Mouse (Mus musculus) stomach, embryonic 15.5 days (tissue): ENCODE data around the gene Prpf3. TPM values are rescaled to one million over a fixed set of nuclear protein-coding genes. Genes with fewer than 3 reads are reported as not detected.
"Not testable (repeated sequence)": the region's sequence is repeated elsewhere in the genome, so short reads cannot be mapped to it uniquely, and the experiment has no call there.

ENCODE experiments used
- ATAC-seq: fragments of 200-750 bp; cut with Nextera tagmentation; 2 replicates; pipeline ENCODE4 v1.8.0; 2017; ENCODE audit warnings: low read depth, moderate number of reproducible peaks, moderate TSS enrichment; ENCODE audit not compliant: insufficient read depth, low FRiP score
- H3K27ac ChIP-seq: fragments of 300-500 bp; sonication (generic); 2 replicates; pipeline ENCODE4 v1.5.1; 2015; ENCODE audit warnings: mild to moderate bottlenecking, inconsistent platforms
- H3K27me3 ChIP-seq: fragments of 300-500 bp; sonication (generic); replicated peaks from 2 replicates; pipeline ENCODE4 v1.6.1; 2015; ENCODE audit warnings: inconsistent platforms
- H3K36me3 ChIP-seq: fragments of 300-500 bp; sonication (generic); 2 replicates; pipeline ENCODE4 v1.6.1; 2015; ENCODE audit warnings: inconsistent platforms
- H3K4me1 ChIP-seq: fragments of 300-500 bp; sonication (generic); 2 replicates; pipeline ENCODE4 v1.6.1; 2015; ENCODE audit warnings: inconsistent platforms
- H3K4me2 ChIP-seq: fragments of 300-500 bp; sonication (generic); 2 replicates; pipeline ENCODE4 v1.6.1; 2015; ENCODE audit warnings: mild to moderate bottlenecking, inconsistent platforms
- H3K4me3 ChIP-seq: fragments of 300-500 bp; sonication (generic); replicated peaks from 2 replicates; pipeline ENCODE4 v1.5.1; 2015; ENCODE audit warnings: inconsistent platforms
- H3K9ac ChIP-seq: fragments of 300-500 bp; sonication (generic); 2 replicates; pipeline ENCODE4 v1.6.1; 2015; ENCODE audit warnings: inconsistent platforms
- H3K9me3 ChIP-seq: fragments of 300-500 bp; sonication (generic); 2 replicates; pipeline ENCODE4 v1.6.1; 2016; ENCODE audit warnings: inconsistent platforms
- WGBS: fragments of 180-500 bp; shearing (Covaris S2); methylation state at CpG from one replicate; pipeline ENCODE4 v1.1.7; 2015; 5-methylcytosine and 5-hydroxymethylcytosine counted together
- polyA plus RNA-seq: library from polyadenylated mRNA; unstranded; fragments of >200 nt; fragmentation: Nextera tagmentation; extraction: Ambion mirVana; gene quantifications from 2 replicates; pipeline ENCODE4 v1.2.1, GENCODE M21; 2015

Prpf3 gene
- polyA plus RNA-seq, 1 experiment from 2014 or later: 44.7 TPM

DNA sequence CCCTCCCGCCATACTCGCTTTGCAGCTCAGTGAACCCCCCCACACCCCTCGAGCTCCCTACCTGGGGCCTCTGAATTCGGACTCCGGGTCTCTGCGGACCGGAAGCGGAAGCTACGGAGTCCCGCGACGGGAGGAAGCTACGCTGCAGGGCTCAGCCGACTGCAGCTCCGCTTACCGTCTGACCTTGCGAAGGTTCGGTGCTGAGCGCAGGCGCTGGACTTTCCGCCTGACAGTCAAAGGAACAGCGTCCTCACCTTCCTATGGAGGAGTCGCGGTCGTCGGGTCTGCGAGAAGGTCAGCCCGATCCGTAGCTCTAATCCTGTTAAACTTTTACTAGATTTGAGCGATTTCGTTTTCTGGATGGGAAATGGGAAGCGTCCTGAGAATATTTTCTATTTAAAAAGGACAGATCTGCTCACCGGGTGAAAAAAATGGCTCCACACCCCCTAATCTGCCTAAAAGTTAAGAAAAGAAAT lies 15.7 kb upstream of the Prpf3 start, which contains the start of gene Mrps21:
Mrps21 (minus strand) TSS at position 128 of the 476 bp plus-strand sequence.
- WGBS: under 1% methylated on average over 33 of the region's 33 CpGs
- Histone ChIP-seq H3K27me3 (no peaks in the 10 kb centered on the region), H3K4me1 (peaks cover 6% of the 10 kb centered on the region; the same call in 1 of the 2 replicates), H3K4me2 (peak within 1 kb of the TSS; percentile 61), H3K36me3 (peaks cover 6% of the 10 kb centered on the region; the same call in 1 of the 2 replicates), H3K27ac (peak within 1 kb of the TSS; percentile 90), H3K9me3 (no peaks in the 10 kb centered on the region), H3K9ac (peak within 1 kb of the TSS; percentile 69), H3K4me3 (peak within 1 kb of the TSS; percentile 70)
- ATAC-seq: peak; percentile 96

DNA sequence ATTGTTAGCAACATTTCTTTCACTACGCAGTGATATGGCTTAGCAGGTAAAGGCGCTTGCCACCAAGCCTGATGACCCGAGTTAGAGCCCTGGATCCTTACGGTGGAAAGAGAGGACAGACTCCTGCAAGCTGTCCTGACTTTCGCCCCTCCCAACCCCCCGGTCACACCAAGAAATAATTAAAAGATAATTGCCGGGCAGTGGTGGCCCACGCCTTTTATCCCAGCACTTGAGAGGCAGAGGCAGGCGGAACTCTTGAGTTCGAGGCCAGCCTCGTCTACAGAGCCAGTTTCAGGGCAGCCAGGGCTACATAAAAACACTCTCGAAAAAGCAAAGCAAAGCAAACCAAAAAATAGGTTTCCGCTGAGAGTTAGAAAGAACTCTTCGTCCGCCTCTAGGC lies 15.3 kb upstream of the Prpf3 start:
- 0 out of 2 replicates have a peak, but pooled peaks have one; percentile 11 for ATAC-seq
- Histone ChIP-seq H3K36me3 (peaks cover 6% of the 10 kb centered on the region; the same call in 1 of the 2 replicates), H3K4me1 (peaks cover 6% of the 10 kb centered on the region; the same call in 1 of the 2 replicates), H3K27ac (peak overlapping the region; percentile 90), H3K9ac (peak overlapping the region; percentile 69), H3K4me2 (peak overlapping the region; percentile 61), H3K9me3 (no peaks in the 10 kb centered on the region), H3K27me3 (no peaks in the 10 kb centered on the region), H3K4me3 (peak overlapping the region; percentile 70)
- WGBS: 4% methylated on average over 15 of the region's 15 CpGs

GRCm38 (mm10) chr3:95867408-95867807 lies 11.7 kb upstream of the Prpf3 start:
- Histone ChIP-seq H3K9ac (no peak overlapping the region), H3K4me3 (no peak overlapping the region), H3K4me2 (no peak overlapping the region), H3K27me3 (no peaks in the 10 kb centered on the region), H3K4me1 (peaks cover 5% of the 10 kb centered on the region; the same call in 1 of the 2 replicates), H3K36me3 (peaks cover 6% of the 10 kb centered on the region; the same call in 1 of the 2 replicates), H3K27ac (no peak overlapping the region), H3K9me3 (no peaks in the 10 kb centered on the region)
- no peak for ATAC-seq
- 92% methylated on average over 2 of the region's 2 CpGs for WGBS

GRCm38 (mm10) chr3:95866071-95866470 lies 10.4 kb upstream of the Prpf3 start:
- no peak overlapping the region for H3K4me3 ChIP-seq
- no peak overlapping the region for H3K9ac ChIP-seq
- no peaks in the 10 kb centered on the region for H3K27me3 ChIP-seq
- peaks cover 6% of the 10 kb centered on the region; the same call in 1 of the 2 replicates for H3K36me3 ChIP-seq
- no peak overlapping the region for H3K4me2 ChIP-seq
- no peak overlapping the region for H3K27ac ChIP-seq
- ATAC-seq: no peak
- H3K4me1 ChIP-seq: no peaks in the 10 kb centered on the region
- WGBS: 85% methylated on average over 5 of the region's 5 CpGs
- no peaks in the 10 kb centered on the region for H3K9me3 ChIP-seq

DNA sequence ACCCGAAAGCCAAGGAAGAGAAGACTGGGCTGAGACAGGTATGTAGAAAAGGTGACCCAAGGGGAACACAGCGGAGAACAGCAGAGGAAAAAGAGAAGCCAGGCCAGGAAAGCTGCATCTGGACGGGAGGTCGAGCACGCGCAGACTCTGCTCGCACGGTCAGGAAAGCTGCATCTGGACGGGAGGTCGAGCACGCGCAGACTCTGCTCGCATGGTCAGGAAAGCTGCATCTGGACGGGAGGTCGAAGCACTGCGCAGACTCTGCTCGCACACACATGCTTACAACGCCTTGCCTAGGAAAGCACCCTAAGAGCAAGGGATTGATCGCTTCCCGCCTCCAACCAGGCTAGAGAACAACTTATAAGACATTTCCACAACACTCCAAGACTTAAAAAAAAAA lies 9.9 kb upstream of the Prpf3 start:
- no peak overlapping the region for H3K4me3 ChIP-seq
- H3K27me3 ChIP-seq: no peaks in the 10 kb centered on the region
- no peak overlapping the region for H3K4me2 ChIP-seq
- 95% methylated on average over 20 of the region's 20 CpGs for WGBS
- H3K27ac ChIP-seq: no peak overlapping the region
- no peaks in the 10 kb centered on the region for H3K9me3 ChIP-seq
- no peaks in the 10 kb centered on the region for H3K4me1 ChIP-seq
- H3K36me3 ChIP-seq: peaks cover 6% of the 10 kb centered on the region; the same call in 1 of the 2 replicates
- no peak overlapping the region for H3K9ac ChIP-seq
- ATAC-seq: no peak

GRCm38 (mm10) chr3:95865050-95865449 lies 9.4 kb upstream of the Prpf3 start:
- Histone ChIP-seq H3K9me3 (no peaks in the 10 kb centered on the region), H3K27me3 (no peaks in the 10 kb centered on the region), H3K36me3 (peaks cover 6% of the 10 kb centered on the region; the same call in 1 of the 2 replicates), H3K4me2 (no peak overlapping the region), H3K27ac (no peak overlapping the region), H3K9ac (no peak overlapping the region), H3K4me1 (no peaks in the 10 kb centered on the region), H3K4me3 (no peak overlapping the region)
- 76% methylated on average over 5 of the region's 5 CpGs for WGBS
- no peak for ATAC-seq

- no peaks in the 10 kb centered on the region; the same call in 1 of the 2 replicates for H3K36me3 ChIP-seq
- H3K4me2 ChIP-seq: no peak overlapping the region
- no peaks in the 10 kb centered on the region for H3K27me3 ChIP-seq
- no peak overlapping the region for H3K27ac ChIP-seq
- no peaks in the 10 kb centered on the region for H3K9me3 ChIP-seq
- 68% methylated on average over 7 of the region's 7 CpGs for WGBS
- no peaks in the 10 kb centered on the region for H3K4me1 ChIP-seq
- no peak overlapping the region for H3K4me3 ChIP-seq
- no peak for ATAC-seq
- no peak overlapping the region for H3K9ac ChIP-seq
These were observed 7.9 kb upstream of the Prpf3 start for GRCm38 (mm10) chr3:95863578-95863977.

DNA sequence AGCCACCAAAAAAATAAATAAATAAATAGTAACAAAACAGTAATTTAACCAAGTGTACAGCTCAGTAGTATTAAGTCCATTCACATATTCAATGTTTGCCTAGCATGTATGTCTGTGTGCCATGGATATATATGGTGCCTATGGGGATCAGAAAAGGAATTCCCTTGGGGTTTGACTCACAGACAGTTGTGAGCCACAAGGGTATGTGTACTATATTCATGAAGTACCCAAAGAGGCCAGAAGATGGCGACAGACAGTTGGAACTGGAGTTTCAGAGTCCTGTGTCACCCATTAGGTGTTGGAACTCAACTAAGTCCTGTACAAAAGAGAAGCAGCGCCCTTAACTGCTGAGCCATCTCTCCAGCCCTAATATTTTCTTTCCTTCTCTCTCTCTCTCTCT lies 6.1 kb upstream of the Prpf3 start:
- Histone ChIP-seq H3K9me3 (no peaks in the 10 kb centered on the region), H3K27me3 (no peaks in the 10 kb centered on the region), H3K4me1 (no peaks in the 10 kb centered on the region), H3K4me3 (no peak overlapping the region), H3K27ac (no peak overlapping the region), H3K4me2 (no peak overlapping the region), H3K9ac (no peak overlapping the region), H3K36me3 (no peaks in the 10 kb centered on the region)
- 47% methylated on average over 2 of the region's 2 CpGs for WGBS
- peak; percentile 68; the same call in 1 of the 2 replicates for ATAC-seq

GRCm38 (mm10) chr3:95861216-95861615 lies 5.5 kb upstream of the Prpf3 start:
- H3K4me2 ChIP-seq: no peak overlapping the region
- H3K9ac ChIP-seq: no peak overlapping the region
- H3K4me3 ChIP-seq: no peak overlapping the region
- H3K4me1 ChIP-seq: no peaks in the 10 kb centered on the region
- ATAC-seq: no peak
- H3K27ac ChIP-seq: no peak overlapping the region
- no peaks in the 10 kb centered on the region for H3K9me3 ChIP-seq
- no peaks in the 10 kb centered on the region for H3K27me3 ChIP-seq
- no peaks in the 10 kb centered on the region for H3K36me3 ChIP-seq
- 75% methylated on average over 10 of the region's 10 CpGs for WGBS

GRCm38 (mm10) chr3:95860323-95860722 lies 4.6 kb upstream of the Prpf3 start:
- 65% methylated on average over 3 of the region's 3 CpGs for WGBS
- H3K27ac ChIP-seq: no peak overlapping the region
- no peaks in the 10 kb centered on the region for H3K4me1 ChIP-seq
- H3K4me3 ChIP-seq: no peak overlapping the region
- no peak overlapping the region for H3K4me2 ChIP-seq
- H3K27me3 ChIP-seq: no peaks in the 10 kb centered on the region
- no peak overlapping the region for H3K9ac ChIP-seq
- no peak for ATAC-seq
- no peaks in the 10 kb centered on the region for H3K36me3 ChIP-seq
- no peaks in the 10 kb centered on the region for H3K9me3 ChIP-seq

GRCm38 (mm10) chr3:95858278-95858677 lies 2.6 kb upstream of the Prpf3 start:
- not testable (repeated sequence) for H3K4me2 ChIP-seq, H3K27ac ChIP-seq, H3K9me3 ChIP-seq, H3K4me1 ChIP-seq, H3K4me3 ChIP-seq, ATAC-seq, H3K36me3 ChIP-seq, H3K9ac ChIP-seq, H3K27me3 ChIP-seq
- WGBS: 68% methylated on average over 3 of the region's 3 CpGs

GRCm38 (mm10) chr3:95857050-95857449 lies 1.4 kb upstream of the Prpf3 start:
- H3K36me3 ChIP-seq, ATAC-seq, H3K4me1 ChIP-seq, H3K9me3 ChIP-seq, H3K27ac ChIP-seq, H3K4me3 ChIP-seq, H3K9ac ChIP-seq, H3K4me2 ChIP-seq, H3K27me3 ChIP-seq: not testable (repeated sequence)
- WGBS: 74% methylated on average over 1 of the region's 1 CpGs
